Mouse (Mus musculus) G1E (cell line): ENCODE data around the gene Agmat.

ENCODE experiments used
- CTCF ChIP-seq: IDR thresholded peaks from 2 replicates; pipeline ENCODE4 v1.5.1; 2012; ENCODE audit warnings: low read depth, low read length, inconsistent platforms, mixed read lengths
- GATA1 ChIP-seq: IDR thresholded peaks from 2 replicates; pipeline ENCODE4 v1.6.1; 2012; ENCODE audit warnings: borderline replicate concordance, low read length, inconsistent platforms, mixed read lengths
- GATA2 ChIP-seq: IDR thresholded peaks from 2 replicates; pipeline ENCODE4 v1.6.1; 2012; ENCODE audit warnings: low read depth, low read length, inconsistent platforms, borderline replicate concordance
- POLR2AphosphoS5 ChIP-seq: IDR thresholded peaks from 2 replicates; pipeline ENCODE4 v1.6.1; 2012; ENCODE audit warnings: low read depth, low read length, inconsistent platforms; ENCODE audit not compliant: insufficient replicate concordance
- TAL1 ChIP-seq: conservative IDR thresholded peaks from 2 replicates; pipeline ENCODE4 v1.6.1; 2012; ENCODE audit warnings: low read depth, low read length, inconsistent platforms, mixed read lengths

DNA sequence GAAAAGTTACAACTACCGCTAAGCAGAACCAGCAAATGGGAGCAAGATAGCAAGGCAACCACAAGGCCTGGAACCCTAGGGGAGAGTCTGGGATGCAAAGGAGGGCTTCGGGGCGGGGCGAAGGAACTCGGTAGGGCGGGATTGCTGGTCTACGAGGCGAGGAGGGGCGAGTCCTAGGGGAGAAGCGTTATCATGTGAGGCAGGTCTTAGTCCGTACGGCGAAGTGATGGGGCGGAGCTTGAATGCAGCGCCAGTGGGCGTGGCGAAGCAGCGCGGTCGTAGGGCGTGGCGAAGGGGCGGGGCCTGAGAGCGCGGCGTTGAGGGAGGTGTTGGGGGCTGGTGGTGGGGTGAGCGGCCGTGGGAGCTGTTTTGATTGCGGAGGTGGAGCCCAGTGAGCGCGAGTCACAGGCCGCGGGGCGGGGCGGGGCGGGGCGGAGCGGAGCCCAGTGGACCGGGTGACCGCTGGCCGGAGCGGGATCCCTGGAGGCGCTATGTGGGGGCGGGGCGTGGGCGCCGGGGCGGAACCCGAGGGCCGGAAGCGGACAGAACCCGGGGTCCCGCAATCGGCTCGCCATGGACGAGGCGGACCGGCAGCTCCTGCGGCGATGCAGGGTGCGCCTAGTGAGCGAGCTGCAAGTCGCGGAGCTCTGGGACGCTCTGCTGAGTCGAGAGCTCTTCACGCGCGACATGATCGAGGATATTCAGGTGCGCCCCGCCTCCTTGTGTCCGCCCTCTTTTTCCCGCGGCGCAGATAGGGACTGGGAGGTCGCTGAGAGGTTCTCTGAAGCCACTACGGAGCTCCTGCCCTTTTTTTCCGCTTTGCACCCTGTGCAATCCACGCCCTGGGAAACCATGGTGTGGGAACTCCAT lies 47.0 kb downstream of the Agmat start, which contains the start of gene Casp9:
- no peak for TF ChIP-seq CTCF
- TF ChIP-seq GATA1: no peak
- TF ChIP-seq TAL1: no peak; the same call in 1 of the 2 replicates
- no peak for TF ChIP-seq POLR2AphosphoS5
- no peak for TF ChIP-seq GATA2
